Mouse (Mus musculus) ES-Bruce4 (cell line): ENCODE measurements around the gene Ctbp1.

Source experiments
- CTCF ChIP-seq: IDR thresholded peaks from one replicate; pipeline ENCODE4 v1.8.1; 2011; ENCODE audit warnings: low read depth, low read length
- POLR2A ChIP-seq: IDR thresholded peaks from one replicate; pipeline ENCODE4 v1.8.1; 2011; ENCODE audit warnings: low read length; ENCODE audit not compliant: insufficient read depth

DNA sequence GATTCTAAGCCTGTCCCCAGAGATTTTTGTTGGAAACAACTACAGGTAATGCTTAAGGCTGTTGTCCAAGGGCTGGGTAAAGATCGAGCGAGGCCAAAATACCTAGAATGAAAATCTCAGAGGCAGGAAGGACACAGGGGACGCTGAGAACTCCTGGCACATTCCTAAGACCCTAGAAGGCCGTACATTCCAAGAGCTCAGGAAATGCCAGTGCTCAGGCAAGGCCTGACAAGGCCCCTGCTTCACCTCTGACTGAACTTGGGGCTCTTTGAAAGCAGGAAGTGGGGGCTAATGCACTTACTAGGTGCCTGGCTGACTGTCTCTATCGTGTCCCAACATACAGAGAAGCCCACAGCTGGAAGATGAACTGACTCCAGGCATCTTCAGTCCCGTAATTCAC is 52.4 kb downstream of the Ctbp1 start:
- no peak for TF ChIP-seq CTCF
- no peak for TF ChIP-seq POLR2A
